Mouse (Mus musculus): ENCODE measurements at regions not wholly inside any gene's neighbourhood (a gene's known extent, or its start where the extent isn't known, plus 50 kb on each side); places are given as distances from the start of the nearest gene placed in this dataset.

- 43% methylated on average over 5 of the region's 5 CpGs for WGBS (ENCODE audit: insufficient replicate concordance)
- ATAC-seq (ENCODE audit: low read depth): no peak
- no peaks in the 10 kb centered on the region for H3K4me1 ChIP-seq (ENCODE audit: control insufficient read depth, low read depth, low read length)
These were observed 792.1 kb downstream of the Kcnj2 start for GRCm38 (mm10) chr11:111858111-111858510.

GRCm38 (mm10) chr11:111865143-111865542 is 799.2 kb downstream of the Kcnj2 start:
- Histone ChIP-seq H3K4me2 (ENCODE audit: low read depth, low read length) (no peak overlapping the region), H3K27ac (ENCODE audit: low read length) (no peak overlapping the region), H3K9me3 (replicated peaks; ENCODE audit: control insufficient read depth, low read length) (no peaks in the 10 kb centered on the region), H3K27me3 (ENCODE audit: control insufficient read depth, insufficient read depth, low read depth, low read length) (no peaks in the 10 kb centered on the region), H3K4me3 (ENCODE audit: low read depth, low read length) (no peak overlapping the region), H3K9ac (ENCODE audit: low read depth, low read length) (no peak overlapping the region), H3K36me3 (ENCODE audit: control insufficient read depth, insufficient read depth) (no peaks in the 10 kb centered on the region), H3K4me1 (ENCODE audit: control insufficient read depth, low read depth, low read length) (no peaks in the 10 kb centered on the region)
- WGBS (ENCODE audit: insufficient replicate concordance): 50% methylated on average over 1 of the region's 1 CpGs
- no peak for ATAC-seq (ENCODE audit: low read depth)

More at GRCm38 (mm10) chr11:111858111-111858510, 792.1 kb downstream of the Kcnj2 start:
- Histone ChIP-seq H3K27me3 (ENCODE audit: control insufficient read depth, insufficient read depth, low read depth, low read length) (no peaks in the 10 kb centered on the region), H3K27ac (ENCODE audit: low read length) (no peak overlapping the region), H3K9ac (ENCODE audit: low read depth, low read length) (no peak overlapping the region), H3K4me3 (ENCODE audit: low read depth, low read length) (no peak overlapping the region), H3K9me3 (replicated peaks; ENCODE audit: control insufficient read depth, low read length) (no peaks in the 10 kb centered on the region), H3K4me2 (ENCODE audit: low read depth, low read length) (no peak overlapping the region), H3K36me3 (ENCODE audit: control insufficient read depth, insufficient read depth) (no peaks in the 10 kb centered on the region)

- Histone ChIP-seq H3K9me3 (replicated peaks; ENCODE audit: control insufficient read depth, low read length) (no peaks in the 10 kb centered on the region), H3K4me1 (ENCODE audit: control insufficient read depth, low read depth, low read length) (no peaks in the 10 kb centered on the region), H3K27ac (ENCODE audit: low read length) (no peak overlapping the region), H3K9ac (ENCODE audit: low read depth, low read length) (no peak overlapping the region), H3K4me2 (ENCODE audit: low read depth, low read length) (no peak overlapping the region), H3K27me3 (ENCODE audit: control insufficient read depth, insufficient read depth, low read depth, low read length) (no peaks in the 10 kb centered on the region), H3K36me3 (ENCODE audit: control insufficient read depth, insufficient read depth) (no peaks in the 10 kb centered on the region), H3K4me3 (ENCODE audit: low read depth, low read length) (no peak overlapping the region)
- no peak for ATAC-seq (ENCODE audit: low read depth)
- WGBS (ENCODE audit: insufficient replicate concordance): 73% methylated on average over 4 of the region's 4 CpGs
These were observed 809.4 kb downstream of the Kcnj2 start for GRCm38 (mm10) chr11:111875406-111875805.

GRCm38 (mm10) chr11:111880146-111880545 is 814.2 kb downstream of the Kcnj2 start:
- no peak for ATAC-seq (ENCODE audit: low read depth)
- no peaks in the 10 kb centered on the region for H3K36me3 ChIP-seq (ENCODE audit: control insufficient read depth, insufficient read depth)
- 58% methylated on average over 6 of the region's 6 CpGs for WGBS (ENCODE audit: insufficient replicate concordance)

GRCm38 (mm10) chr11:111890026-111890425 is 824.1 kb downstream of the Kcnj2 start:
- H3K27ac ChIP-seq (ENCODE audit: low read length): no peak overlapping the region
- H3K4me1 ChIP-seq (ENCODE audit: control insufficient read depth, low read depth, low read length): no peaks in the 10 kb centered on the region
- ATAC-seq (ENCODE audit: low read depth): no peak
- H3K4me2 ChIP-seq (ENCODE audit: low read depth, low read length): no peak overlapping the region
- H3K9ac ChIP-seq (ENCODE audit: low read depth, low read length): no peak overlapping the region
- 55% methylated on average over 3 of the region's 3 CpGs for WGBS (ENCODE audit: insufficient replicate concordance)
- H3K27me3 ChIP-seq (ENCODE audit: control insufficient read depth, insufficient read depth, low read depth, low read length): no peaks in the 10 kb centered on the region
- no peaks in the 10 kb centered on the region for H3K36me3 ChIP-seq (ENCODE audit: control insufficient read depth, insufficient read depth)
- no peak overlapping the region for H3K4me3 ChIP-seq (ENCODE audit: low read depth, low read length)
- no peaks in the 10 kb centered on the region for H3K9me3 ChIP-seq (replicated peaks; ENCODE audit: control insufficient read depth, low read length)

More at GRCm38 (mm10) chr11:111880146-111880545, 814.2 kb downstream of the Kcnj2 start:
- Histone ChIP-seq H3K4me2 (ENCODE audit: low read depth, low read length) (no peak overlapping the region), H3K4me3 (ENCODE audit: low read depth, low read length) (no peak overlapping the region), H3K27me3 (ENCODE audit: control insufficient read depth, insufficient read depth, low read depth, low read length) (no peaks in the 10 kb centered on the region), H3K9ac (ENCODE audit: low read depth, low read length) (no peak overlapping the region), H3K9me3 (replicated peaks; ENCODE audit: control insufficient read depth, low read length) (no peaks in the 10 kb centered on the region), H3K27ac (ENCODE audit: low read length) (no peak overlapping the region), H3K4me1 (ENCODE audit: control insufficient read depth, low read depth, low read length) (no peaks in the 10 kb centered on the region)

GRCm38 (mm10) chr11:111893861-111894260 is 827.9 kb downstream of the Kcnj2 start:
- H3K9me3 ChIP-seq (replicated peaks; ENCODE audit: control insufficient read depth, low read length): no peaks in the 10 kb centered on the region
- 59% methylated on average over 8 of the region's 8 CpGs for WGBS (ENCODE audit: insufficient replicate concordance)
- no peaks in the 10 kb centered on the region for H3K27me3 ChIP-seq (ENCODE audit: control insufficient read depth, insufficient read depth, low read depth, low read length)
- no peaks in the 10 kb centered on the region for H3K36me3 ChIP-seq (ENCODE audit: control insufficient read depth, insufficient read depth)
- no peaks in the 10 kb centered on the region for H3K4me1 ChIP-seq (ENCODE audit: control insufficient read depth, low read depth, low read length)
- H3K4me3 ChIP-seq (ENCODE audit: low read depth, low read length): no peak overlapping the region
- H3K27ac ChIP-seq (ENCODE audit: low read length): no peak overlapping the region
- ATAC-seq (ENCODE audit: low read depth): no peak
- no peak overlapping the region for H3K9ac ChIP-seq (ENCODE audit: low read depth, low read length)
- no peak overlapping the region for H3K4me2 ChIP-seq (ENCODE audit: low read depth, low read length)

- no peak for ATAC-seq (ENCODE audit: low read depth)
- no peak overlapping the region for H3K4me2 ChIP-seq (ENCODE audit: low read depth, low read length)
- H3K27ac ChIP-seq (ENCODE audit: low read length): no peak overlapping the region
- H3K9me3 ChIP-seq (replicated peaks; ENCODE audit: control insufficient read depth, low read length): no peaks in the 10 kb centered on the region
- WGBS (ENCODE audit: insufficient replicate concordance): 51% methylated on average over 4 of the region's 4 CpGs
- no peaks in the 10 kb centered on the region for H3K27me3 ChIP-seq (ENCODE audit: control insufficient read depth, insufficient read depth, low read depth, low read length)
- H3K4me1 ChIP-seq (ENCODE audit: control insufficient read depth, low read depth, low read length): no peaks in the 10 kb centered on the region
- no peak overlapping the region for H3K4me3 ChIP-seq (ENCODE audit: low read depth, low read length)
- H3K36me3 ChIP-seq (ENCODE audit: control insufficient read depth, insufficient read depth): no peaks in the 10 kb centered on the region
- H3K9ac ChIP-seq (ENCODE audit: low read depth, low read length): no peak overlapping the region
These were observed 829.5 kb downstream of the Kcnj2 start for GRCm38 (mm10) chr11:111895221-111896200.

- Histone ChIP-seq H3K27me3 (ENCODE audit: control insufficient read depth, insufficient read depth, low read depth, low read length) (no peaks in the 10 kb centered on the region), H3K9ac (ENCODE audit: low read depth, low read length) (no peak overlapping the region), H3K27ac (ENCODE audit: low read length) (no peak overlapping the region), H3K4me3 (ENCODE audit: low read depth, low read length) (no peak overlapping the region), H3K9me3 (replicated peaks; ENCODE audit: control insufficient read depth, low read length) (no peaks in the 10 kb centered on the region), H3K4me1 (ENCODE audit: control insufficient read depth, low read depth, low read length) (no peaks in the 10 kb centered on the region), H3K4me2 (ENCODE audit: low read depth, low read length) (no peak overlapping the region), H3K36me3 (ENCODE audit: control insufficient read depth, insufficient read depth) (no peaks in the 10 kb centered on the region)
- ATAC-seq (ENCODE audit: low read depth): no peak
- WGBS (ENCODE audit: insufficient replicate concordance): 56% methylated on average over 6 of the region's 6 CpGs
These were observed 831.0 kb downstream of the Kcnj2 start for GRCm38 (mm10) chr11:111897001-111897400.

- no peaks in the 10 kb centered on the region for H3K9me3 ChIP-seq (replicated peaks; ENCODE audit: control insufficient read depth, low read length)
These were observed 838.1 kb downstream of the Kcnj2 start for GRCm38 (mm10) chr11:111904086-111904485.

More at GRCm38 (mm10) chr11:111904086-111904485, 838.1 kb downstream of the Kcnj2 start:
- H3K36me3 ChIP-seq (ENCODE audit: control insufficient read depth, insufficient read depth): no peaks in the 10 kb centered on the region
- no peaks in the 10 kb centered on the region for H3K4me1 ChIP-seq (ENCODE audit: control insufficient read depth, low read depth, low read length)
- no peak overlapping the region for H3K9ac ChIP-seq (ENCODE audit: low read depth, low read length)
- H3K4me2 ChIP-seq (ENCODE audit: low read depth, low read length): no peak overlapping the region
- WGBS (ENCODE audit: insufficient replicate concordance): 61% methylated on average over 4 of the region's 4 CpGs
- no peak for ATAC-seq (ENCODE audit: low read depth)
- no peak overlapping the region for H3K27ac ChIP-seq (ENCODE audit: low read length)
- no peak overlapping the region for H3K4me3 ChIP-seq (ENCODE audit: low read depth, low read length)
- no peaks in the 10 kb centered on the region for H3K27me3 ChIP-seq (ENCODE audit: control insufficient read depth, insufficient read depth, low read depth, low read length)
